Mouse (Mus musculus) heart, postnatal 0 days (tissue): Measurements from ENCODE around the gene Cdc26.

Experiments
- CTCF ChIP-seq: IDR thresholded peaks from 2 replicates; pipeline ENCODE4 v1.5.1; 2016; ENCODE audit warnings: antibody characterized with exemption, control low read depth, low read depth
- EP300 ChIP-seq: IDR thresholded peaks from 2 replicates; pipeline ENCODE4 v1.6.1; 2016; ENCODE audit warnings: antibody characterized with exemption, low read depth

DNA sequence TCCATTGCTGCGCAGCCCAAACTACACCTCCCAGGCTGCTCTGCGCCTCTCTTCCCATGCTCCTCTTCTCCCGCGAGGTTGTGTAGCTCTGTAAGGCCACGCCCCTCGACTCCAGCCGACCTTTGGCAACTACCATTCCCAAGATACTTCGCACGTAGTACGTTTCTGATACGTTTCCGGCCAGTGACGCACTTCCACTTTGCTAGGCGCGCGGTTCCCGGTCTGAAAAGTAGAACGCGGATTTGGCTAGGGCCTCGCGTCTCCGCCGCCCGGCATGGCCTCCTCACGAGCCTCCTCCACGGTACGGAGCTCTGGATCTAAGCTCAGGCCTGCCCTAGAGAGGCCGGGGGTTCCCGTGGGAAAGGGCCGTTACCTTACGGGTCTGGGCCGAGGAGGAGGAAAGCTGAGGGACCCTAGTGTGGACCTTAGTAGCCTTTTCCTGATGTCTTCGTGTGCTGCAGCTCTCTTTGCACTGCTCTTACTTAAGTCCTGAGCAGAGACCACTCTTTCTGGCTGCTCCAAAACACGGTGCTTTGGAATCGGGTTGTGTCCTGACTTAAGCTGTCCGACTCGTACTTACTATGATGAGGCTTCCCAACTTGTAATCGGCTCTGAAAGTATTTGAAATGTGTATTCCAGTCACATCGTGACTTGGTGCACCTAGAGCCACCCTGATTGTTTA lies at the start of gene Cdc26, which contains the start of gene Prpf4:
- TF ChIP-seq CTCF (no peak), EP300 (no peak)
